8 mouse cellular contexts compared by ENCODE assay signal in genomic region chr1:90602759-90603560, GRCm38 (mm10). TPM values are rescaled to one million over a fixed set of nuclear protein-coding genes. Genes with fewer than 3 reads are reported as not detected.
DNase-seq lines count a peak whose midpoint lies in the region; ATAC-seq lines count a peak whose summit lies in the region.

Gene Cops8, plus strand, starts transcription at chr1:90602981.

- H3K9me3 ChIP-seq in intestine, embryonic 14.5 days (ENCODE audit: control insufficient read depth, low read length): no peaks in the 10 kb centered on the region

- WGBS in intestine, embryonic 14.5 days: 5% methylated on average over 48 of the region's 48 CpGs

- peaks cover 5% of the 10 kb centered on the region; the same call in 1 of the 2 replicates for H3K4me1 ChIP-seq in intestine, embryonic 14.5 days (replicated peaks; ENCODE audit: control insufficient read depth, insufficient read depth, low read length)

- H3K4me3 ChIP-seq in intestine, embryonic 14.5 days (ENCODE audit: low read depth, low read length): peak within 1 kb of the TSS; percentile 86

- H3K36me3 ChIP-seq in intestine, embryonic 14.5 days (ENCODE audit: control insufficient read depth, insufficient read depth, low read length): peaks cover 30% of the 10 kb centered on the region

- peak; percentile 98 to 99 for DNase-seq in adrenal gland, adult 18-20 months (ENCODE audit: low spot score in 2 of 2)
- peak; percentile 99 for DNase-seq in embryo, embryonic 11 days
- peak; percentile 95 for DNase-seq in gastrocnemius, postnatal 25 days
- DNase-seq in intestine, embryonic 14.5 days (ENCODE audit: low spot score): peak; percentile 98
- DNase-seq in left cerebral cortex, postnatal 14 days (ENCODE audit: low spot score in 2 of 2): peak; percentile 97 to 99
- peak; percentile 96 for DNase-seq in mesoderm, embryonic 11.5 days (ENCODE audit: low read depth, low spot score)
- DNase-seq in right cerebral cortex, postnatal 36 days (ENCODE audit: low spot score in 2 of 2): peak; percentile 96 to 98
- peak; percentile 95 for DNase-seq in yolk sac, embryonic 10.5 days (ENCODE audit: low spot score)

- peak within 1 kb of the TSS; percentile 91 for H3K9ac ChIP-seq in intestine, embryonic 14.5 days (ENCODE audit: low read length)

- ATAC-seq in intestine, embryonic 14.5 days (replicated peaks; ENCODE audit: low FRiP score, low TSS enrichment, low read depth): peak; percentile 99

- H3K4me2 ChIP-seq in intestine, embryonic 14.5 days (ENCODE audit: low read length): peak within 1 kb of the TSS; percentile 88

- H3K27ac ChIP-seq in intestine, embryonic 14.5 days (ENCODE audit: low read depth): peak within 1 kb of the TSS; percentile 67

- intact Hi-C loops in left cerebral cortex, postnatal 14 days (cut with DNase I): loop anchor here (5.0 kb wide), 1 partner anchor 354 kb away; no protein-coding TSS in a partner anchor

- H3K27me3 ChIP-seq in intestine, embryonic 14.5 days (replicated peaks; ENCODE audit: control insufficient read depth, insufficient read depth, low read length): no peaks in the 10 kb centered on the region

RNA-seq across cellular contexts. Expression of gene Cops8, which starts in this region (rescaled TPM):
- total RNA-seq in adrenal gland, adult 18-20 months (2021): 10 to 100 TPM; 83.9 to 84.4 TPM
- total RNA-seq in gastrocnemius, postnatal 25 days (2021): 10 to 100 TPM; 71.8 to 75.5 TPM
- 136 and 151 TPM in 2 replicates for polyA plus RNA-seq in intestine, embryonic 14.5 days (2014; fragmentation: Nextera tagmentation; extraction: Ambion mirVana)
- 100 to 1,000 TPM in 1 of 2 experiments, 10 to 100 TPM in 1; 92.0 to 102 TPM for total RNA-seq in left cerebral cortex, postnatal 14 days (2021)

Comparison
In these comparisons a context has a peak if more than half of its experiments do, and no peak if none do; other contexts are left out.
1. Peak in every context shown above with its lines: DNase-seq, ATAC-seq, H3K4me3 ChIP-seq and H3K27ac ChIP-seq.